Mouse (Mus musculus) urinary bladder, postnatal 0 days (tissue): Measurements from ENCODE around the gene Rtl8c. TPM values are rescaled to one million over a fixed set of nuclear protein-coding genes. Genes with fewer than 3 reads are reported as not detected.

ENCODE experiments used
- polyA plus RNA-seq: library from polyadenylated mRNA; unstranded; fragments of >200 nt; fragmentation: Nextera tagmentation; extraction: Ambion mirVana; gene quantifications from 2 replicates; pipeline ENCODE4 v1.2.1, GENCODE M21; 2015

The Rtl8c gene
- polyA plus RNA-seq: 18.2 and 20.2 TPM in 2 replicates

DNA sequence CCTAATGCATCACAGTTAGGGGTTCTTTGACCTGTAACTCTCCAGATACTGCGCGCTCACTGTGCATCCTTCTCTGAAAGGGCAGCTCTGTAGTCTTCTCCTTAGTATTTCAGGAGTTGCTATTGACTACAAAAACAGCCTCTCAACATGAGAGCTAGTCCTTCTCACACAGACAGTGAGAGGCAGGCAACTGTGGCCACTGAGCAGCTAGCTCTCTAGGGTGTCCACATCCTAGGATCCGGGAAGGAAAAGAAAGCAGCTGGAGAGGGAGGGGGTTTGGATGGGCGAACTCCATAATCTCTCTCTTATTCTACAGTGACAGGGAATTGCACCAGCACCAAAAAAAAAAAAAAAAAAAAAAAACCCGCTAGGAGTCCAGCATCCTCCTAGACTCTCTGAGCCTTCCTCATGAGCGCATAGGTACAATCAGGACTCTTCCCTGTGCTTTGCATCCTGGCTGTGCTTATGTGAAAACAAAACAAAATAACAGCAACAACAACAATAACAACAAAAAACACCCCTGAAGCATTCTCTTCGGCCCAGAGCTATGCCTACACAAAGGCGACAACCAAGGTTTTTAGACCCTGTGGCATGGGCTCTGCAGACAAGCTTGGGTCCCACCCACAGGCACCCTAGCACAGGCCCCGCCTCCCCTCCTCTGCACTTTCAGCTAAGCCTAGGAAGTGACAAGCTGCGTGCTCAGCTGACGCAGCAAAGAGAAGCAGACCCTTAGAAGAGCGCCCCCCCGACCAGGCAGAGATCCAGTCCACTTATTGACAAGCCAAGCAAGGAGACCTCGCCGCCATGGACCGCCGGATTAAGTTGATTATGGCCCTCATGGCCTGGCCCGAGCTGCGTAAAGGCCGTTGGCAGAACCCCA lies at the start of gene Rtl8c:
Rtl8c (plus strand) TSS at position 791 of the 880 bp plus-strand sequence.

DNA sequence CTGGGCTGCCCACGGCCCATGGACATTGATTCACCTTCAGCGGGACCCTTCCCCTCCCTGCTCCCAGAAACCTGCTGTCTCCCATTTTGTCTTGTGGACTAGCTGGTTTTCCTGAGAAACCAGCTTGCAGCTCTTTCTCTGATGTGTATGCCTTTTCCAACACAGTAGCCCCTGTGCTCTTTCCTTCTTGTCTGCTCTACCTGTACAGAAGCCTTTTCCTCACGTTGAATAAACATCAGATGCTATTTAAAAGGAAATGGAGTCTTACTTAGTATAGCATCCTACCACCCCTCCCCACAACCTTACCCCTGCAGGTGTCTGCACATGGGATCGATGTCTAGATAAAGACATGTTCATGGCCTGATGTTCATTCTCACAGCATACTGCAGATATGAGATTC lies 1.0 kb downstream of the Rtl8c start, which contains the start of gene Gm14597:
Gm14597 (minus strand) TSS at position 101 of the 400 bp plus-strand sequence.

DNA sequence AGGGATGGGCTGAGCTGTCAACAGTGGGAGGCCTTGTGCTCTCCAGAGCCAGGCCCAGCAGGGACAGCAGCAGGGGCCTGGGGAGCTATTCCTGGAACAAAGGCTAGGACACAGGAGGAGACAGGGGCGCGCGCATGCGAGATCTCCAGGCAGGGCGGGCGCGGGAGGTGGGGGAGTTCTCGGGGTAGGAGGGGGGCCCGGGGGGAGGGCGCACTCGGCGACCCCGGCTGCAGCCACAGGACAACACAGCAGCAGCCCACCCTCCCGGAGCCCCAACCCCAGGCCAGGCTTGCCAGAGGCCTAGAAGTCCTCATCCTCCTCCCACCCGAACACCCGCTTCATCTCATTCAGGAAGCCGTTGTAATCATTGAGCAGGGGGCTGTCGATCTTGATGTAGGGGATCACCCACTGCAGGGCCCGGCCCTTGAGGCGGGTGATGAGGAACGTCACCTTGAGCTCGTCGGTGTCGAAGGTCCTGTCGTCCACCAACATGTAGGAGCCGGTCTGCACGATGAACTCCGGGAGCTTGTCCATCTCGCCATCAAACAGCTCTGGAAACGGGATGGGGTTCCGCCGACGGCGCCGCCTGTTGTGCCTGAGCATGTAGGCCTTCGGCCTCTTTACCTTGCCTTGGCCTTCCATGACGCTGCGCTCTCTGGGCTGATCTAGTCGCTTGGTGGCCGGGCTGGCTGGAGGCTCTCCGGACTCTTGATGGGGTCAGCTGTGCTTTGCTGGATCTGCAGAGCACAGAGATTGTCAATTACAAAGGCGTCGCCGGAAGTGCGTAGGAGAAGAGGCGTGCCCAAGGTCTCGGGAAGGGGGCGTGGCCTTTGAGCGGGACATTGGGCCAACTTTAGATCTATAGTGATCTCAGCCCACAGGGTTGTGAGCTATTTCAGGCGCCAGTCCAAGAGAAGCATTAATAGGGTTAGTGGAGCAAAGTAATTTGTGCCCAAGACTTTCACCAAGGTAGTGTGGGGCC lies 35.4 kb downstream of the Rtl8c start, which contains the start of gene Rtl8a:
Rtl8a (minus strand) TSS at position 703 of the 982 bp plus-strand sequence.

Other genes starting within 250 kb of the Rtl8c start
- gene Mospd1, start 237.5 kb upstream of the Rtl8c start, polyA plus RNA-seq: 28.1 and 32.3 TPM in 2 replicates
- not detected in 2 replicates for gene Etd, start 173.1 kb upstream of the Rtl8c start, polyA plus RNA-seq
- gene Gm14597, start 947 bp downstream of the Rtl8c start, polyA plus RNA-seq: not detected in 2 replicates
- gene Rtl8a, start 35.6 kb downstream of the Rtl8c start, polyA plus RNA-seq: 54.2 and 55.8 TPM in 2 replicates
- 40.1 and 44.3 TPM in 2 replicates for gene Rtl8b, start 62.4 kb downstream of the Rtl8c start, polyA plus RNA-seq
- 0.17 TPM in 1 of 2 replicates, not detected in the other for gene 4930502E18Rik, start 116.8 kb downstream of the Rtl8c start, polyA plus RNA-seq
- gene 1700013H16Rik, start 149.8 kb downstream of the Rtl8c start, polyA plus RNA-seq: not detected in 2 replicates
- gene Zfp36l3, start 168.4 kb downstream of the Rtl8c start, polyA plus RNA-seq: not detected in 2 replicates
- 1.7 and 3.6 TPM in 2 replicates for gene Xlr, start 189.7 kb downstream of the Rtl8c start, polyA plus RNA-seq